Mouse (Mus musculus) G1E (cell line): ENCODE results near the gene Hist1h4b.

Experiments used
- CTCF ChIP-seq: IDR thresholded peaks from 2 replicates; pipeline ENCODE4 v1.5.1; 2012; ENCODE audit warnings: low read depth, low read length, inconsistent platforms, mixed read lengths
- GATA1 ChIP-seq: IDR thresholded peaks from 2 replicates; pipeline ENCODE4 v1.6.1; 2012; ENCODE audit warnings: borderline replicate concordance, low read length, inconsistent platforms, mixed read lengths

GRCm38 (mm10) chr13:23806422-23807052, 49.7 kb downstream of the Hist1h4b start, which contains the start of gene Slc17a2:
- TF ChIP-seq CTCF = no peak
- no peak for TF ChIP-seq GATA1
